Mouse (Mus musculus) neural tube, embryonic 14.5 days (tissue): Measurements from ENCODE around the gene Tmem97. TPM values are rescaled to one million over a fixed set of nuclear protein-coding genes. Genes with fewer than 3 reads are reported as not detected.

Source experiments
- ATAC-seq: fragments of 200-750 bp; cut with Nextera tagmentation; 2 replicates; pipeline ENCODE4 v1.8.0; 2017; ENCODE audit warnings: low read depth, mild to moderate bottlenecking, moderate TSS enrichment, moderate library complexity
- H3K27ac ChIP-seq: fragments of 300-500 bp; sonication (generic); 2 replicates; pipeline ENCODE4 v1.5.1; 2014; ENCODE audit warnings: low read depth, mild to moderate bottlenecking, control low read depth, low read length, moderate library complexity, mixed read lengths
- H3K27me3 ChIP-seq: fragments of 300-500 bp; sonication (generic); 2 replicates; pipeline ENCODE4 v1.6.1; 2014; ENCODE audit warnings: low read length; ENCODE audit not compliant: control insufficient read depth, insufficient read depth
- H3K36me3 ChIP-seq: fragments of 300-500 bp; sonication (generic); 2 replicates; pipeline ENCODE4 v1.6.1; 2014; ENCODE audit warnings: low read length, mixed read lengths; ENCODE audit not compliant: control insufficient read depth, insufficient read depth
- H3K4me1 ChIP-seq: fragments of 300-500 bp; sonication (generic); 2 replicates; pipeline ENCODE4 v1.6.1; 2014; ENCODE audit warnings: low read length; ENCODE audit not compliant: control insufficient read depth, insufficient read depth
- H3K4me2 ChIP-seq: fragments of 300-500 bp; sonication (generic); 2 replicates; pipeline ENCODE4 v1.6.1; 2014; ENCODE audit warnings: mild to moderate bottlenecking, low read depth, low read length, control low read depth
- H3K4me3 ChIP-seq: fragments of 300-500 bp; sonication (generic); 2 replicates; pipeline ENCODE4 v1.5.1; 2014; ENCODE audit warnings: low read depth, low read length, control low read depth, mixed read lengths
- H3K9ac ChIP-seq: fragments of 300-500 bp; sonication (generic); replicated peaks from 2 replicates; pipeline ENCODE4 v1.6.1; 2014; ENCODE audit warnings: low read depth, mild to moderate bottlenecking, control low read depth, low read length, mixed read lengths
- H3K9me3 ChIP-seq: fragments of 300-500 bp; sonication (generic); 2 replicates; pipeline ENCODE4 v1.6.1; 2016; ENCODE audit warnings: low read length; ENCODE audit not compliant: control insufficient read depth
- WGBS: fragments of 180-500 bp; shearing (Covaris S2); extraction: QIAGEN DNeasy Blood & Tissue Kit; methylation state at CpG from one replicate; pipeline ENCODE4 v1.1.7; 2014; 5-methylcytosine and 5-hydroxymethylcytosine counted together
- polyA plus RNA-seq: library from polyadenylated mRNA; unstranded; fragments of >200 nt; fragmentation: Nextera tagmentation; extraction: Ambion mirVana; gene quantifications from 2 replicates; pipeline ENCODE4 v1.2.1, GENCODE M21; 2014

The Tmem97 gene
- polyA plus RNA-seq, 1 experiment from 2014 or later: 43.0 TPM

DNA sequence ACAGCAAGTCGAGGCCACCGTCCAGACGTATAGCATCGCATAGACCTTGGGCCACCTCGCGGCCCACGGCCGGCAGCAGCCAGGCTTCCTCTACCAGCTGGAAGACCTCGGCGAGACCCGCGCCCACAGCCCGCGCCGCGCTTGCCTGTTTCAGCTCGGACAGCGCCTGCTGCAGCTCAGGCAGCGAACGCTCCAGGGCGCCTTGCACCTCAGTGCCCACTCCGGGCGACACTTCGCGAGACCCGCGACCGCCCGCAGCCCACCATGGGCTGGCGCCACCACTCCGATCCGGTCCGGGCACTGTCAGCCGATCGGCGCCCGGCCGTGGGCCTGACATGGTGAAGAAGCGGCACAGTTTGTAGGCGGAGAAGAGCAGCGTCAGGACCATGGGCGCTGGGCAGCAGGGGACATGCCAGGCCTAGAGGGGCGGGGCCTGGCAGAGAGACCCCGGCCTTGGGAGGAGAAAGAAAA, 53.5 kb downstream of the Tmem97 start:
- WGBS: under 1% methylated on average over 44 of the region's 44 CpGs
- peak; percentile 79 for ATAC-seq
- peak overlapping the region; percentile 82 for H3K4me3 ChIP-seq

DNA sequence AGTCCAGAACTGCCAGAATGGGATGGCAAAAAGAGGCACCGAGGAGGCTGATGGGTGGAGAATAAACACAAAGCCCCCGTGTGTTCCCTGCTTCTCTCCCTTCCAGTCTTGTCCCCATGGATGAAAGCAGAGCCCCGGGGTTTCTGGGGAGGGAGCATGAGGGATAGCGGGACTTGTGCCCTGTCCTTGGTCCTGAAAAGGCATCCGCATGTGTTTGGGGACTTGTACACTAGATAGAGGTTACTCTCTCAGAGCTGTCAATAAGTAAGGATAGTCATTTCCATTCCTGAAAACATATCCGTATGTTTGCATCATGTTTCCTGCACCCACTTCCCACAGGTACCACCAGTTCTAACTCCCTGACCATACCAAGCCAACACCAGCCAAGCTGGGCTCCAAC, 54.7 kb downstream of the Tmem97 start:
- H3K27me3 ChIP-seq: peaks cover 5% of the 10 kb centered on the region; the same call in 1 of the 2 replicates

More for the DNA sequence above, 53.5 kb downstream of the Tmem97 start:
- peaks cover 15% of the 10 kb centered on the region for H3K4me1 ChIP-seq
- no peaks in the 10 kb centered on the region for H3K36me3 ChIP-seq
- H3K27me3 ChIP-seq: no peaks in the 10 kb centered on the region
- peak overlapping the region; percentile 86 for H3K27ac ChIP-seq
- peak overlapping the region; percentile 61 for H3K4me2 ChIP-seq
- peak overlapping the region; percentile 82 for H3K9ac ChIP-seq
- no peaks in the 10 kb centered on the region for H3K9me3 ChIP-seq

More for the DNA sequence above, 54.7 kb downstream of the Tmem97 start:
- H3K9ac ChIP-seq: peak overlapping the region; percentile 82
- peak overlapping the region; percentile 61 for H3K4me2 ChIP-seq
- H3K27ac ChIP-seq: no peak overlapping the region
- H3K4me3 ChIP-seq: peak overlapping the region; percentile 82
- WGBS: 10% methylated on average over 6 of the region's 6 CpGs
- H3K36me3 ChIP-seq: no peaks in the 10 kb centered on the region
- ATAC-seq: no peak
- peaks cover 15% of the 10 kb centered on the region for H3K4me1 ChIP-seq
- no peaks in the 10 kb centered on the region for H3K9me3 ChIP-seq

Other genes with a start within 250 kb of the Tmem97 start
- gene Spag5, start 249.2 kb downstream of the Tmem97 start, polyA plus RNA-seq: 3.4 and 3.5 TPM in 2 replicates
- 245 and 350 TPM in 2 replicates for gene Aldoc, start 227.8 kb downstream of the Tmem97 start, polyA plus RNA-seq
- 71.4 and 80.0 TPM in 2 replicates for gene Pigs, start 222.4 kb downstream of the Tmem97 start, polyA plus RNA-seq
- 74.8 and 91.5 TPM in 2 replicates for gene Unc119, start 207.3 kb downstream of the Tmem97 start, polyA plus RNA-seq
- gene Foxn1, start 164.2 kb downstream of the Tmem97 start, polyA plus RNA-seq: not detected in 2 replicates
- gene Slc13a2, start 128.6 kb downstream of the Tmem97 start, polyA plus RNA-seq: not detected in 2 replicates
- gene Slc46a1, start 85.1 kb downstream of the Tmem97 start, polyA plus RNA-seq: 26.1 and 27.6 TPM in 2 replicates
- gene Sarm1, start 53.0 kb downstream of the Tmem97 start, polyA plus RNA-seq: 54.3 and 56.1 TPM in 2 replicates
- 91.3 and 227 TPM in 2 replicates for gene Vtn, start 51.7 kb downstream of the Tmem97 start, polyA plus RNA-seq
- not detected in 2 replicates for gene Sebox, start 47.3 kb downstream of the Tmem97 start, polyA plus RNA-seq
- 104 and 108 TPM in 2 replicates for gene Tmem199, start 38.6 kb downstream of the Tmem97 start, polyA plus RNA-seq
- 169 and 191 TPM in 2 replicates for gene Poldip2, start 38.6 kb downstream of the Tmem97 start, polyA plus RNA-seq
- 49.3 and 55.0 TPM in 2 replicates for gene Tnfaip1, start 14.4 kb downstream of the Tmem97 start, polyA plus RNA-seq
- gene Ift20, start 14.4 kb downstream of the Tmem97 start, polyA plus RNA-seq: 122 and 124 TPM in 2 replicates
- 29.4 and 31.2 TPM in 2 replicates for gene Nlk, start 146.6 kb upstream of the Tmem97 start, polyA plus RNA-seq
- gene Ccnq, start 201.0 kb upstream of the Tmem97 start, polyA plus RNA-seq: 34.0 and 37.8 TPM in 2 replicates